Mouse (Mus musculus): ENCODE measurements around the gene Morf4l1. TPM values are rescaled to one million over a fixed set of nuclear protein-coding genes. Genes with fewer than 3 reads are reported as not detected.

Morf4l1 gene
- polyA plus RNA-seq, 1 experiment from 2014 or later, result 556 TPM

- no peak overlapping the region for H3K9ac ChIP-seq (replicated peaks; ENCODE audit: low read length)
- no peak overlapping the region for H3K4me3 ChIP-seq (ENCODE audit: low read depth, low read length)
- no peak overlapping the region for H3K27ac ChIP-seq (replicated peaks; ENCODE audit: low read depth, low read length)
- no peaks in the 10 kb centered on the region for H3K27me3 ChIP-seq (ENCODE audit: control insufficient read depth, insufficient read depth, low read length)
- H3K36me3 ChIP-seq (replicated peaks; ENCODE audit: control insufficient read depth, insufficient read depth, low read depth, low read length), result no peaks in the 10 kb centered on the region
- no peaks in the 10 kb centered on the region for H3K9me3 ChIP-seq (replicated peaks; ENCODE audit: control insufficient read depth, low read length)
- ATAC-seq (replicated peaks; ENCODE audit: insufficient number of reproducible peaks, low FRiP score, low TSS enrichment, low read depth) (no peak), DNase-seq (ENCODE audit: low spot score) (peak; percentile 19)
- H3K4me2 ChIP-seq (ENCODE audit: low read depth, low read length), result no peak overlapping the region
- no peaks in the 10 kb centered on the region for H3K4me1 ChIP-seq (ENCODE audit: control insufficient read depth, insufficient read depth, low read length)
- 36% methylated on average over 8 of the region's 8 CpGs for WGBS
These were observed 10.3 kb upstream of the Morf4l1 start for GRCm38 (mm10) chr9:90124873-90125245.

GRCm38 (mm10) chr9:90124156-90124872 lies 9.7 kb upstream of the Morf4l1 start:
- Histone ChIP-seq H3K27ac (replicated peaks; ENCODE audit: low read depth, low read length) (no peak overlapping the region), H3K4me3 (ENCODE audit: low read depth, low read length) (no peak overlapping the region), H3K9ac (replicated peaks; ENCODE audit: low read length) (no peak overlapping the region), H3K36me3 (replicated peaks; ENCODE audit: control insufficient read depth, insufficient read depth, low read depth, low read length) (no peaks in the 10 kb centered on the region), H3K4me1 (ENCODE audit: control insufficient read depth, insufficient read depth, low read length) (no peaks in the 10 kb centered on the region), H3K27me3 (ENCODE audit: control insufficient read depth, insufficient read depth, low read length) (no peaks in the 10 kb centered on the region), H3K9me3 (replicated peaks; ENCODE audit: control insufficient read depth, low read length) (no peaks in the 10 kb centered on the region), H3K4me2 (ENCODE audit: low read depth, low read length) (no peak overlapping the region)
- DNase-seq (ENCODE audit: low spot score) (no peak), ATAC-seq (replicated peaks; ENCODE audit: insufficient number of reproducible peaks, low FRiP score, low TSS enrichment, low read depth) (peak; percentile 61; the same call in 1 of the 2 replicates)
- 34% methylated on average over 11 of the region's 11 CpGs for WGBS

- Histone ChIP-seq H3K4me1 (ENCODE audit: control insufficient read depth, insufficient read depth, low read length) (no peaks in the 10 kb centered on the region), H3K9me3 (replicated peaks; ENCODE audit: control insufficient read depth, low read length) (no peaks in the 10 kb centered on the region), H3K27ac (replicated peaks; ENCODE audit: low read depth, low read length) (no peak overlapping the region), H3K27me3 (ENCODE audit: control insufficient read depth, insufficient read depth, low read length) (no peaks in the 10 kb centered on the region), H3K36me3 (replicated peaks; ENCODE audit: control insufficient read depth, insufficient read depth, low read depth, low read length) (no peaks in the 10 kb centered on the region), H3K9ac (replicated peaks; ENCODE audit: low read length) (no peak overlapping the region), H3K4me2 (ENCODE audit: low read depth, low read length) (no peak overlapping the region), H3K4me3 (ENCODE audit: low read depth, low read length) (no peak overlapping the region)
- no peak for DNase-seq (ENCODE audit: low spot score)
- WGBS, result 77% methylated on average over 4 of the region's 4 CpGs
- no peak for ATAC-seq (replicated peaks; ENCODE audit: insufficient number of reproducible peaks, low FRiP score, low TSS enrichment, low read depth)
These were observed 7.7 kb upstream of the Morf4l1 start for GRCm38 (mm10) chr9:90122246-90122740.

- Histone ChIP-seq H3K4me2 (ENCODE audit: low read depth, low read length) (no peak overlapping the region), H3K9me3 (replicated peaks; ENCODE audit: control insufficient read depth, low read length) (no peaks in the 10 kb centered on the region), H3K4me1 (ENCODE audit: control insufficient read depth, insufficient read depth, low read length) (no peaks in the 10 kb centered on the region), H3K27me3 (ENCODE audit: control insufficient read depth, insufficient read depth, low read length) (no peaks in the 10 kb centered on the region), H3K36me3 (replicated peaks; ENCODE audit: control insufficient read depth, insufficient read depth, low read depth, low read length) (no peaks in the 10 kb centered on the region), H3K4me3 (ENCODE audit: low read depth, low read length) (no peak overlapping the region), H3K9ac (replicated peaks; ENCODE audit: low read length) (no peak overlapping the region), H3K27ac (replicated peaks; ENCODE audit: low read depth, low read length) (no peak overlapping the region)
- ATAC-seq (replicated peaks; ENCODE audit: insufficient number of reproducible peaks, low FRiP score, low TSS enrichment, low read depth) (no peak), DNase-seq (ENCODE audit: low spot score) (no peak)
These were observed 2.7 kb upstream of the Morf4l1 start for GRCm38 (mm10) chr9:90117234-90117633.

- no peaks in the 10 kb centered on the region for H3K36me3 ChIP-seq (replicated peaks; ENCODE audit: control insufficient read depth, insufficient read depth, low read depth, low read length)
- ATAC-seq (replicated peaks; ENCODE audit: insufficient number of reproducible peaks, low FRiP score, low TSS enrichment, low read depth) (no peak), DNase-seq (ENCODE audit: low spot score) (no peak)
- no peaks in the 10 kb centered on the region for H3K9me3 ChIP-seq (replicated peaks; ENCODE audit: control insufficient read depth, low read length)
- peak overlapping the region; percentile 53 for H3K4me2 ChIP-seq (ENCODE audit: low read depth, low read length)
- no peak overlapping the region for H3K27ac ChIP-seq (replicated peaks; ENCODE audit: low read depth, low read length)
- H3K9ac ChIP-seq (replicated peaks; ENCODE audit: low read length), result peak overlapping the region; percentile 60
- H3K4me3 ChIP-seq (ENCODE audit: low read depth, low read length), result peak overlapping the region; percentile 94
- no peaks in the 10 kb centered on the region for H3K27me3 ChIP-seq (ENCODE audit: control insufficient read depth, insufficient read depth, low read length)
- H3K4me1 ChIP-seq (ENCODE audit: control insufficient read depth, insufficient read depth, low read length), result no peaks in the 10 kb centered on the region
These were observed 730 bp upstream of the Morf4l1 start for GRCm38 (mm10) chr9:90115308-90115700.

- Histone ChIP-seq H3K4me2 (ENCODE audit: low read depth, low read length) (peak overlapping the region; percentile 72), H3K9ac (replicated peaks; ENCODE audit: low read length) (peak overlapping the region; percentile 98), H3K4me1 (ENCODE audit: control insufficient read depth, insufficient read depth, low read length) (no peaks in the 10 kb centered on the region), H3K36me3 (replicated peaks; ENCODE audit: control insufficient read depth, insufficient read depth, low read depth, low read length) (no peaks in the 10 kb centered on the region), H3K9me3 (replicated peaks; ENCODE audit: control insufficient read depth, low read length) (no peaks in the 10 kb centered on the region), H3K27ac (replicated peaks; ENCODE audit: low read depth, low read length) (peak overlapping the region; percentile 97), H3K4me3 (ENCODE audit: low read depth, low read length) (peak overlapping the region; percentile 94), H3K27me3 (ENCODE audit: control insufficient read depth, insufficient read depth, low read length) (no peaks in the 10 kb centered on the region)
- under 1% methylated on average over 82 of the region's 82 CpGs for WGBS
- DNase-seq (ENCODE audit: low spot score) (peak; percentile 88), ATAC-seq (replicated peaks; ENCODE audit: insufficient number of reproducible peaks, low FRiP score, low TSS enrichment, low read depth) (peak; percentile 74)
These were observed 665 bp downstream of the Morf4l1 start for GRCm38 (mm10) chr9:90113651-90114566.

GRCm38 (mm10) chr9:90113151-90113550 lies 1.4 kb downstream of the Morf4l1 start:
- Histone ChIP-seq H3K27me3 (ENCODE audit: control insufficient read depth, insufficient read depth, low read length) (no peaks in the 10 kb centered on the region), H3K27ac (replicated peaks; ENCODE audit: low read depth, low read length) (no peak overlapping the region)
- 4% methylated on average over 13 of the region's 13 CpGs for WGBS

GRCm38 (mm10) chr9:90109386-90109785 lies 5.2 kb downstream of the Morf4l1 start:
- ATAC-seq (replicated peaks; ENCODE audit: insufficient number of reproducible peaks, low FRiP score, low TSS enrichment, low read depth) (no peak), DNase-seq (ENCODE audit: low spot score) (no peak)
- no peaks in the 10 kb centered on the region; the same call in none of the 2 replicates for H3K36me3 ChIP-seq (replicated peaks; ENCODE audit: control insufficient read depth, insufficient read depth, low read depth, low read length)
- H3K27ac ChIP-seq (replicated peaks; ENCODE audit: low read depth, low read length), result no peak overlapping the region
- H3K9ac ChIP-seq (replicated peaks; ENCODE audit: low read length), result no peak overlapping the region
- no peak overlapping the region for H3K4me3 ChIP-seq (ENCODE audit: low read depth, low read length)
- H3K27me3 ChIP-seq (ENCODE audit: control insufficient read depth, insufficient read depth, low read length), result no peaks in the 10 kb centered on the region
- no peaks in the 10 kb centered on the region for H3K9me3 ChIP-seq (replicated peaks; ENCODE audit: control insufficient read depth, low read length)
- 90% methylated on average over 6 of the region's 6 CpGs for WGBS
- no peaks in the 10 kb centered on the region for H3K4me1 ChIP-seq (ENCODE audit: control insufficient read depth, insufficient read depth, low read length)
- H3K4me2 ChIP-seq (ENCODE audit: low read depth, low read length), result no peak overlapping the region

More at GRCm38 (mm10) chr9:90113151-90113550, 1.4 kb downstream of the Morf4l1 start:
- Histone ChIP-seq H3K4me3 (ENCODE audit: low read depth, low read length) (peak overlapping the region; percentile 94), H3K9ac (replicated peaks; ENCODE audit: low read length) (peak overlapping the region; percentile 98), H3K36me3 (replicated peaks; ENCODE audit: control insufficient read depth, insufficient read depth, low read depth, low read length) (no peaks in the 10 kb centered on the region), H3K4me2 (ENCODE audit: low read depth, low read length) (peak overlapping the region; percentile 72), H3K9me3 (replicated peaks; ENCODE audit: control insufficient read depth, low read length) (no peaks in the 10 kb centered on the region), H3K4me1 (ENCODE audit: control insufficient read depth, insufficient read depth, low read length) (no peaks in the 10 kb centered on the region)
- DNase-seq (ENCODE audit: low spot score) (no peak), ATAC-seq (replicated peaks; ENCODE audit: insufficient number of reproducible peaks, low FRiP score, low TSS enrichment, low read depth) (no peak)

Data from embryonic facial prominence, embryonic 11.5 days (tissue).